Mouse (Mus musculus) common myeloid progenitor, adult 5-6 weeks (primary cell): ENCODE data around the gene Gpr157. TPM values are rescaled to one million over a fixed set of nuclear protein-coding genes. Genes with fewer than 3 reads are reported as not detected.

Experiments
- ATAC-seq: replicated peaks from 2 replicates; pipeline ENCODE4 v1.8.0; 2016; ENCODE audit warnings: low read depth, mild to moderate bottlenecking, moderate TSS enrichment, inconsistent platforms; ENCODE audit not compliant: poor library complexity, severe bottlenecking
- total RNA-seq: library from RNA; stranded (forward); fragments of 200-1000, 187-1606 nt; gene quantifications from 2 replicates; pipeline ENCODE4 v1.2.3, GENCODE M21; 2017

The Gpr157 gene
- total RNA-seq, 1 experiment from 2014 or later = 1.7 TPM

- ATAC-seq = no peak
These were observed 15.7 kb downstream of the Gpr157 start for GRCm38 (mm10) chr4:150102822-150103221.

- ATAC-seq = no peak
These were observed 18.5 kb downstream of the Gpr157 start for GRCm38 (mm10) chr4:150105671-150106070.

GRCm38 (mm10) chr4:150106637-150107036 lies 19.5 kb downstream of the Gpr157 start:
- ATAC-seq = no peak

- ATAC-seq = no peak
These were observed 22.5 kb downstream of the Gpr157 start for GRCm38 (mm10) chr4:150109636-150110035.

- ATAC-seq = no peak
These were observed 23.2 kb downstream of the Gpr157 start for GRCm38 (mm10) chr4:150110373-150110772.

GRCm38 (mm10) chr4:150112867-150113266 lies 25.7 kb downstream of the Gpr157 start:
- peak; percentile 65 for ATAC-seq

GRCm38 (mm10) chr4:150114505-150115061 lies 27.4 kb downstream of the Gpr157 start:
- no peak for ATAC-seq

- peak; percentile 94 for ATAC-seq
These were observed 30.1 kb downstream of the Gpr157 start for GRCm38 (mm10) chr4:150117311-150117710.

GRCm38 (mm10) chr4:150118163-150118562 lies 31.0 kb downstream of the Gpr157 start:
- no peak for ATAC-seq

- no peak for ATAC-seq
These were observed 31.9 kb downstream of the Gpr157 start, which contains the start of gene Slc2a5 for GRCm38 (mm10) chr4:150119055-150119454. Gene Slc2a5 (plus strand): TSS chr4:150119283.

GRCm38 (mm10) chr4:150119640-150120039 lies 32.5 kb downstream of the Gpr157 start:
- ATAC-seq = no peak

- peak; percentile 56 for ATAC-seq
These were observed 33.1 kb downstream of the Gpr157 start for GRCm38 (mm10) chr4:150120173-150120833.

GRCm38 (mm10) chr4:150121430-150121829 lies 34.3 kb downstream of the Gpr157 start:
- ATAC-seq = no peak

GRCm38 (mm10) chr4:150122476-150122875 lies 35.3 kb downstream of the Gpr157 start:
- no peak for ATAC-seq

GRCm38 (mm10) chr4:150126373-150126772 lies 39.2 kb downstream of the Gpr157 start:
- ATAC-seq = no peak

- no peak for ATAC-seq
These were observed 40.7 kb downstream of the Gpr157 start for GRCm38 (mm10) chr4:150127894-150128293.

- no peak for ATAC-seq
These were observed 41.4 kb downstream of the Gpr157 start for GRCm38 (mm10) chr4:150128571-150128970.

- ATAC-seq = no peak
These were observed 43.5 kb downstream of the Gpr157 start for GRCm38 (mm10) chr4:150130661-150131060.

- peak; percentile 50; the same call in 1 of the 2 replicates for ATAC-seq
These were observed 45.6 kb downstream of the Gpr157 start for GRCm38 (mm10) chr4:150132692-150133271.

GRCm38 (mm10) chr4:150135254-150135653 lies 48.1 kb downstream of the Gpr157 start:
- ATAC-seq = no peak

- ATAC-seq = peak; percentile 77
These were observed 49.5 kb downstream of the Gpr157 start for GRCm38 (mm10) chr4:150136693-150137092.
